9 mouse cellular contexts compared by ENCODE assay signal in the genomic region with DNA sequence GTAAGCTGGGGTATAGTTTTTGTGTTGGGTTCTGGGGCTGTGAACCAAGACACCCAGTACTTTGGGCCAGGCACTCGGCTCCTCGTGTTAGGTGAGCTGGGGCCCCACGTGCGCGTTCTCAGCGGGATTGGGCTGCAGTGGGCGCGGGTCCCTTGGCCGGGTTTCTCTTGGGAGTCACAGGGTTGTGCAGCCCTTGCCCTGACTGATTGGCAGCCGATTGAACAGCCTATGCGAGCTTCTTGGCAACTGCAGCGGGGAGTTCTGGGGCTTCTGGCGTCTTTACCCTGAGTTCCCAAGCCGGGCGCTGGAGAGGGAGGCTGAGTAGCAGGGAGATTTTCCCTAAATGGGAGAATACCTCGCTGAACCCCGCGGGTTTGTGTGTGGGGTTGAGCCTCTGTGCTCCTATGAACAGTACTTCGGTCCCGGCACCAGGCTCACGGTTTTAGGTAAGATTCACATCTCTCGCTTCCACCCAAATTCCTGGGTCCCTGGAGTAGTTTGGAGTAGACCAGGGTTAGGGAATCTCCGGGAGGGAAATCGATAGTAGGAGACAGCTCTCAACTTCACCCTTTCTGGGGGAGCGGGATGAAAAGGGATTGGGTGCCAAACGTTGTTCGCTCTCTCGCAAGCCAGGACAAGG. TPM values are rescaled to one million over a fixed set of nuclear protein-coding genes. Genes with fewer than 3 reads are reported as not detected.
DNase-seq lines count a peak whose midpoint lies in the region; ATAC-seq and TF ChIP-seq lines count a peak whose summit lies in the region.
"Had no signal": no experiment of that assay in that cellular context is flagged by ENCODE, and none has a peak within 500 bp of the region (broad histone marks: within the 10 kb centered on the region; RNA-seq: fewer than 3 reads in every experiment).

No protein-coding gene starts in this region.

- peaks cover 34% of the 10 kb centered on the region for H3K27me3 ChIP-seq in heart, embryonic 13.5 days (replicated peaks)
- H3K27me3 ChIP-seq in E14TG2a.4 (ENCODE audit: insufficient read depth, low read length) = peaks cover 42% of the 10 kb centered on the region
- H3K27me3 ChIP-seq in forebrain, embryonic 11.5 days (ENCODE audit: control insufficient read depth, insufficient read depth, low read length) = no peaks in the 10 kb centered on the region
- H3K27me3 ChIP-seq in liver, embryonic 12.5 days (replicated peaks) = peaks cover 29% of the 10 kb centered on the region
- no peaks in the 10 kb centered on the region for H3K27me3 ChIP-seq in stomach, embryonic 14.5 days (ENCODE audit: control insufficient read depth, insufficient read depth, low read length)

- peak overlapping the region; percentile 68 for H3K9ac ChIP-seq in heart, embryonic 13.5 days
- peak overlapping the region; percentile 39; the same call in 1 of the 2 replicates for H3K9ac ChIP-seq in forebrain, embryonic 11.5 days (ENCODE audit: low read length)
- H3K9ac ChIP-seq in liver, embryonic 12.5 days = peak overlapping the region; percentile 31; the same call in 1 of the 2 replicates
- H3K9ac ChIP-seq in stomach, embryonic 14.5 days (replicated peaks; ENCODE audit: low read depth, low read length) = no peak overlapping the region

- ATAC-seq in heart, embryonic 13.5 days (ENCODE audit: extremely low read depth, insufficient number of reproducible peaks, low FRiP score, low TSS enrichment) = no peak
- peak; percentile 62 for ATAC-seq in forebrain, embryonic 11.5 days (replicated peaks; ENCODE audit: low FRiP score)
- no peak for ATAC-seq in liver, embryonic 12.5 days
- ATAC-seq in stomach, embryonic 14.5 days (ENCODE audit: insufficient number of reproducible peaks, insufficient read depth, low FRiP score, low read depth) = no peak
- no peak for ATAC-seq in erythroid progenitor cell, adult 5-6 weeks (replicated peaks; ENCODE audit: low FRiP score, poor library complexity, severe bottlenecking)

- peaks cover 7% of the 10 kb centered on the region for H3K4me1 ChIP-seq in heart, embryonic 13.5 days
- H3K4me1 ChIP-seq in E14TG2a.4 (replicated peaks; ENCODE audit: low read depth, low read length) = peaks cover 13% of the 10 kb centered on the region
- H3K4me1 ChIP-seq in forebrain, embryonic 11.5 days (replicated peaks; ENCODE audit: control insufficient read depth, insufficient read depth, low read length) = peaks cover 2% of the 10 kb centered on the region; the same call in 1 of the 2 replicates
- peaks cover 19% of the 10 kb centered on the region for H3K4me1 ChIP-seq in liver, embryonic 12.5 days
- H3K4me1 ChIP-seq in stomach, embryonic 14.5 days (ENCODE audit: control insufficient read depth, insufficient read depth, low read length) = no peaks in the 10 kb centered on the region

- no peaks in the 10 kb centered on the region for H3K9me3 ChIP-seq in heart, embryonic 13.5 days
- no peaks in the 10 kb centered on the region for H3K9me3 ChIP-seq in E14TG2a.4 (ENCODE audit: low read length)
- no peaks in the 10 kb centered on the region for H3K9me3 ChIP-seq in forebrain, embryonic 11.5 days (ENCODE audit: control insufficient read depth, low read length)
- no peaks in the 10 kb centered on the region for H3K9me3 ChIP-seq in liver, embryonic 12.5 days (replicated peaks)
- H3K9me3 ChIP-seq in stomach, embryonic 14.5 days (ENCODE audit: control insufficient read depth, low read depth, low read length) = no peaks in the 10 kb centered on the region
- H3K9me3 ChIP-seq: G1E had no signal

- DNase-seq in heart, postnatal 10 days = no peak
- DNase-seq in forebrain, embryonic 11.5 days (ENCODE audit: low spot score) = peak; percentile 55
- no peak for DNase-seq in layer of hippocampus, postnatal 36 days

- WGBS in heart, embryonic 13.5 days = 6% methylated on average over 28 of the region's 28 CpGs
- WGBS in forebrain, embryonic 11.5 days = 5% methylated on average over 28 of the region's 28 CpGs
- WGBS in liver, embryonic 12.5 days (ENCODE audit: insufficient replicate concordance) = 11% methylated on average over 28 of the region's 28 CpGs
- WGBS in stomach, embryonic 14.5 days = 6% methylated on average over 28 of the region's 28 CpGs

- H3K4me2 ChIP-seq in heart, embryonic 13.5 days = peak overlapping the region; percentile 74
- H3K4me2 ChIP-seq in forebrain, embryonic 11.5 days (ENCODE audit: low read depth, low read length, severe bottlenecking) = peak overlapping the region; percentile 53
- H3K4me2 ChIP-seq in liver, embryonic 12.5 days = peak overlapping the region; percentile 48
- H3K4me2 ChIP-seq in stomach, embryonic 14.5 days (replicated peaks; ENCODE audit: low read depth, low read length) = peak overlapping the region; percentile 42

- H3K4me3 ChIP-seq in heart, embryonic 13.5 days = peak overlapping the region; percentile 45
- peak overlapping the region; percentile 60 for H3K4me3 ChIP-seq in E14TG2a.4 (replicated peaks; ENCODE audit: low read length)
- H3K4me3 ChIP-seq in forebrain, embryonic 11.5 days (ENCODE audit: low read depth, low read length) = peak overlapping the region; percentile 25
- H3K4me3 ChIP-seq in liver, embryonic 12.5 days = peak overlapping the region; percentile 34
- H3K4me3 ChIP-seq in stomach, embryonic 14.5 days (ENCODE audit: low read depth, low read length) = peak overlapping the region; percentile 8

- no peak for TF ChIP-seq CTCF in E14TG2a.4 (conservative IDR thresholded peaks at IDR 0.05; ENCODE audit: low read length)

- H3K36me3 ChIP-seq in heart, embryonic 13.5 days = no peaks in the 10 kb centered on the region
- H3K36me3 ChIP-seq in E14TG2a.4 (ENCODE audit: insufficient read depth, low read length) = no peaks in the 10 kb centered on the region
- H3K36me3 ChIP-seq in forebrain, embryonic 11.5 days (ENCODE audit: control insufficient read depth, insufficient read depth, low read length) = no peaks in the 10 kb centered on the region
- H3K36me3 ChIP-seq in liver, embryonic 12.5 days = no peaks in the 10 kb centered on the region
- no peaks in the 10 kb centered on the region for H3K36me3 ChIP-seq in stomach, embryonic 14.5 days (ENCODE audit: control insufficient read depth, insufficient read depth, low read length)
- H3K36me3 ChIP-seq: G1E had no signal

- no peak overlapping the region for H3K27ac ChIP-seq in heart, embryonic 13.5 days (replicated peaks)
- H3K27ac ChIP-seq in forebrain, embryonic 11.5 days (ENCODE audit: low read depth, low read length) = no peak overlapping the region
- no peak overlapping the region for H3K27ac ChIP-seq in liver, embryonic 12.5 days
- no peak overlapping the region for H3K27ac ChIP-seq in stomach, embryonic 14.5 days (ENCODE audit: low read length)

- intact Hi-C loops in heart, postnatal 10 days (cut with DNase I) = no loop called here

RNA-seq across cellular contexts. Expression of a gene that starts 21.9 kb away (rescaled TPM):
- polyA plus RNA-seq in heart, embryonic 13.5 days (2015; fragmentation: Nextera tagmentation; extraction: Ambion mirVana) = not detected in 2 replicates
- total RNA-seq in heart, postnatal 10 days (2021) = not detected
- not detected in 2 replicates for polyA plus RNA-seq in forebrain, embryonic 11.5 days (2014; fragmentation: Nextera tagmentation; extraction: Ambion mirVana)
- polyA plus RNA-seq in liver, embryonic 12.5 days (2016; fragmentation: Nextera tagmentation; extraction: Ambion mirVana) = 0.22 TPM in 1 of 2 replicates, not detected in the other
- 6.5 TPM in 1 of 2 replicates, not detected in the other for polyA plus RNA-seq in stomach, embryonic 14.5 days (2014; fragmentation: Nextera tagmentation; extraction: Ambion mirVana)
- total RNA-seq in erythroid progenitor cell, adult 5-6 weeks (2015; ENCODE audit: low replicate concordance) = not detected in 2 replicates
- total RNA-seq in erythroid progenitor cell, adult 5-6 weeks (2017; ENCODE audit: low replicate concordance) = not detected in 2 replicates
- not detected for total RNA-seq in layer of hippocampus, postnatal 36 days (2021)
- total RNA-seq: G1E had no signal
- polyA plus RNA-seq: G1E had no signal

Comparison
In these comparisons a context has a peak if more than half of its experiments do, and no peak if none do; other contexts are left out.
1. H3K4me3 ChIP-seq: peak in every context shown above with its lines; median percentile 60 in E14TG2a.4; 45 in heart, embryonic 13.5 days; 34 in liver, embryonic 12.5 days; 25 in forebrain, embryonic 11.5 days; 8 in stomach, embryonic 14.5 days.